Mouse (Mus musculus): ENCODE data around the gene Csl.

GRCm38 (mm10) chr10:99759558-99759957 is at the start of gene Csl:
- no peak for TF ChIP-seq ZMIZ1 (IDR thresholded peaks at IDR 0.05; ENCODE audit: low read depth, low read length)
- TF ChIP-seq SMC3 (IDR thresholded peaks at IDR 0.05; ENCODE audit: low read depth, low read length), result no peak
- no peak for TF ChIP-seq HCFC1 (IDR thresholded peaks at IDR 0.05; ENCODE audit: low read depth, low read length)
- TF ChIP-seq CTCF (IDR thresholded peaks at IDR 0.05 in 2 of 3, conservative IDR thresholded peaks at IDR 0.05 in 1 of 3; ENCODE audit: control insufficient read depth in 1 of 3, insufficient read depth in 1 of 3, low read depth in 2 of 3, low read length in 3 of 3, poor library complexity in 1 of 3, severe bottlenecking in 1 of 3), result no peak
- no peak for TF ChIP-seq POLR2A (IDR thresholded peaks at IDR 0.05; ENCODE audit: control insufficient read depth in 1 of 2, insufficient read depth in 1 of 2, low read depth in 1 of 2, low read length in 2 of 2, poor library complexity in 1 of 2)
- TF ChIP-seq MXI1 (IDR thresholded peaks at IDR 0.05; ENCODE audit: low read depth, low read length), result no peak
